Mouse (Mus musculus) MEL (cell line): ENCODE data around the gene Fmo6. TPM values are rescaled to one million over a fixed set of nuclear protein-coding genes. Genes with fewer than 3 reads are reported as not detected.

ENCODE experiments used
- DNase-seq: peaks from one replicate; pipeline ENCODE4 v3.0.0; 2011; ENCODE audit warnings: low read depth, low spot score
- H3K27ac ChIP-seq: 2 replicates; pipeline ENCODE4 v1.5.1; 2012; ENCODE audit warnings: low read depth, mild to moderate bottlenecking, control low read depth, low read length, moderate library complexity; ENCODE audit not compliant: control insufficient read depth
- H3K27me3 ChIP-seq, 2 experiments: fragments of 150-350 bp in 1 of 2; sonication (generic) in 1 of 2; 2 replicates each; pipeline ENCODE4 v1.6.1; 2012; ENCODE audit warnings: low read length in 2 of 2, mild to moderate bottlenecking in 2 of 2, improper control_type of control experiment in 1 of 2, moderate library complexity in 1 of 2; ENCODE audit not compliant: insufficient read depth in 2 of 2, control insufficient read depth in 1 of 2
- H3K36me3 ChIP-seq, 2 experiments: 2 replicates each; pipeline ENCODE4 v1.6.1; 2012 to 2014; ENCODE audit warnings: low read length in 2 of 2, improper control_type of control experiment in 1 of 2, inconsistent platforms in 1 of 2, mild to moderate bottlenecking in 1 of 2; ENCODE audit not compliant: insufficient read depth in 2 of 2, control insufficient read depth in 1 of 2
- H3K4me1 ChIP-seq, 2 experiments: fragments of 150-350 bp in 1 of 2; sonication (generic) in 1 of 2; 2 replicates each; pipeline ENCODE4 v1.6.1; 2012; ENCODE audit warnings: low read length in 2 of 2, improper control_type of control experiment in 1 of 2, mild to moderate bottlenecking in 1 of 2; ENCODE audit not compliant: insufficient read depth in 2 of 2, control insufficient read depth in 1 of 2
- H3K4me3 ChIP-seq, 2 experiments: fragments of 150-350 bp in 1 of 2; sonication (generic) in 1 of 2; 2 replicates each; pipeline ENCODE4 v1.5.1; 2012; ENCODE audit warnings: low read depth in 2 of 2, low read length in 2 of 2, mild to moderate bottlenecking in 2 of 2, moderate library complexity in 2 of 2, control low read depth in 1 of 2, improper control_type of control experiment in 1 of 2; ENCODE audit not compliant: control insufficient read depth in 1 of 2, insufficient read depth in 1 of 2
- H3K79me2 ChIP-seq: 2 replicates; pipeline ENCODE4 v1.6.1; 2012; ENCODE audit warnings: mild to moderate bottlenecking, low read length, moderate library complexity; ENCODE audit not compliant: control insufficient read depth, poor library complexity, insufficient read depth
- H3K9ac ChIP-seq: 2 replicates; pipeline ENCODE4 v1.6.1; 2012; ENCODE audit warnings: low read depth, mild to moderate bottlenecking, control low read depth, low read length, moderate library complexity; ENCODE audit not compliant: control insufficient read depth, poor library complexity, severe bottlenecking
- H3K9me3 ChIP-seq: fragments of 150-350 bp; sonication (generic); replicated peaks from 2 replicates; pipeline ENCODE4 v1.6.1; 2012; ENCODE audit warnings: mild to moderate bottlenecking, low read length, improper control_type of control experiment, moderate library complexity; ENCODE audit not compliant: insufficient read depth
- BHLHE40 ChIP-seq: IDR thresholded peaks from 2 replicates; pipeline ENCODE4 v1.6.1; 2012; ENCODE audit warnings: low read depth, mild to moderate bottlenecking, inconsistent platforms, low read length, improper control_type of control experiment, borderline replicate concordance
- CHD2 ChIP-seq: IDR thresholded peaks from 2 replicates; pipeline ENCODE4 v1.6.1; 2011; ENCODE audit warnings: low read length, improper control_type of control experiment
- CTCF ChIP-seq, 3 experiments: IDR thresholded peaks in 2 of 3; conservative IDR thresholded peaks in 1 of 3; 2 replicates each; pipeline ENCODE4 v1.5.1; 2011 to 2012; ENCODE audit warnings: low read length in 3 of 3, low read depth in 2 of 3, mild to moderate bottlenecking in 2 of 3, improper control_type of control experiment in 1 of 3, inconsistent platforms in 1 of 3, mixed read lengths in 1 of 3, moderate library complexity in 1 of 3; ENCODE audit not compliant: control insufficient read depth in 1 of 3, insufficient read depth in 1 of 3, poor library complexity in 1 of 3, severe bottlenecking in 1 of 3
- ELF1 ChIP-seq: IDR thresholded peaks from 2 replicates; pipeline ENCODE4 v1.6.1; 2014; ENCODE audit warnings: low read depth, mild to moderate bottlenecking, inconsistent platforms, low read length, improper control_type of control experiment, moderate library complexity
- ETS1 ChIP-seq: IDR thresholded peaks from 2 replicates; pipeline ENCODE4 v1.6.1; 2012; ENCODE audit warnings: low read depth, mild to moderate bottlenecking, inconsistent platforms, low read length, improper control_type of control experiment, moderate library complexity
- GATA1 ChIP-seq: IDR thresholded peaks from 2 replicates; pipeline ENCODE4 v1.6.1; 2011; ENCODE audit warnings: low read depth, low read length, improper control_type of control experiment
- JUND ChIP-seq: IDR thresholded peaks from 2 replicates; pipeline ENCODE4 v1.6.1; 2011; ENCODE audit warnings: low read depth, mild to moderate bottlenecking, improper control_type of control experiment, low read length
- KAT2A ChIP-seq: conservative IDR thresholded peaks from 2 replicates; pipeline ENCODE4 v1.6.1; 2012; ENCODE audit warnings: low read depth, low read length, improper control_type of control experiment, inconsistent platforms
- MAZ ChIP-seq: IDR thresholded peaks from 2 replicates; pipeline ENCODE4 v1.6.1; 2012; ENCODE audit warnings: low read depth, mild to moderate bottlenecking, inconsistent platforms, low read length, improper control_type of control experiment
- MYC ChIP-seq: IDR thresholded peaks from 2 replicates; pipeline ENCODE4 v1.6.1; 2011; ENCODE audit warnings: low read depth, mild to moderate bottlenecking, low read length, improper control_type of control experiment, moderate library complexity
- POLR2A ChIP-seq, 2 experiments: IDR thresholded peaks; 2 replicates each; pipeline ENCODE4 v1.6.1; 2011 to 2012; ENCODE audit warnings: low read length in 2 of 2, mild to moderate bottlenecking in 2 of 2, control low read depth in 1 of 2, improper control_type of control experiment in 1 of 2, low read depth in 1 of 2, moderate library complexity in 1 of 2; ENCODE audit not compliant: control insufficient read depth in 1 of 2, insufficient read depth in 1 of 2, poor library complexity in 1 of 2
- POLR2AphosphoS5 ChIP-seq: IDR thresholded peaks from 2 replicates; pipeline ENCODE4 v1.6.1; 2012; ENCODE audit warnings: low read depth, borderline replicate concordance, mild to moderate bottlenecking, inconsistent platforms, low read length, moderate library complexity, mixed read lengths
- TCF12 ChIP-seq: IDR thresholded peaks from 2 replicates; pipeline ENCODE4 v1.6.1; 2014; ENCODE audit warnings: low read depth, mild to moderate bottlenecking, inconsistent platforms, low read length, improper control_type of control experiment, moderate library complexity
- UBTF ChIP-seq: IDR thresholded peaks from 2 replicates; pipeline ENCODE4 v1.6.1; 2012; ENCODE audit warnings: low read depth, mild to moderate bottlenecking, inconsistent platforms, low read length, improper control_type of control experiment, moderate library complexity, borderline replicate concordance; ENCODE audit not compliant: insufficient read depth
- ZNF384 ChIP-seq: IDR thresholded peaks from 2 replicates; pipeline ENCODE4 v1.6.1; 2012; ENCODE audit warnings: low read depth, mild to moderate bottlenecking, inconsistent platforms, low read length, improper control_type of control experiment
- polyA plus RNA-seq, 2 experiments: library from polyadenylated mRNA; stranded (reverse) in 1 of 2; unstranded in 1 of 2; fragments of >175 nt in 1 of 2; fragments of >200 nt in 1 of 2; gene quantifications; 2 replicates each; pipeline versions ENCODE4 v1.2.1 to v1.2.4; 2012; ENCODE audit warnings: low replicate concordance in 2 of 2, low read depth in 1 of 2; ENCODE audit not compliant: insufficient read length in 2 of 2, insufficient read depth in 1 of 2, missing spikeins in 1 of 2
- total RNA-seq: library from RNA; depleted of rRNA; stranded (reverse); fragments of 300-350 nt; gene quantifications from 2 replicates; pipeline ENCODE4 v1.2.3, GENCODE M21; 2012; rRNA removed

Gene Fmo6
- total and polyA plus RNA-seq, 3 experiments = not detected

GRCm38 (mm10) chr1:162870978-162871377 is 66.3 kb downstream of the Fmo6 start:
- no peaks in the 10 kb centered on the region for H3K4me1 ChIP-seq
- no peaks in the 10 kb centered on the region for H3K9me3 ChIP-seq
- H3K27ac ChIP-seq = no peak overlapping the region
- H3K79me2 ChIP-seq = no peaks in the 10 kb centered on the region
- DNase-seq = no peak
- no peak overlapping the region for H3K4me3 ChIP-seq
- TF ChIP-seq ELF1 = no peak
- no peak for TF ChIP-seq KAT2A
- TF ChIP-seq POLR2AphosphoS5 = no peak
- TF ChIP-seq BHLHE40 = no peak
- TF ChIP-seq ETS1 = no peak
- no peak for TF ChIP-seq TCF12
- TF ChIP-seq ZNF384 = no peak
- no peak for TF ChIP-seq CTCF (IDR thresholded peaks at IDR 0.05 in 2 of 3, conservative IDR thresholded peaks at IDR 0.05 in 1 of 3; ENCODE audit: control insufficient read depth in 1 of 3, insufficient read depth in 1 of 3, low read depth in 2 of 3, low read length in 3 of 3, poor library complexity in 1 of 3, severe bottlenecking in 1 of 3)
- TF ChIP-seq UBTF = no peak
- TF ChIP-seq MAZ = no peak
- no peak for TF ChIP-seq GATA1
- H3K9ac ChIP-seq = no peak overlapping the region
- H3K36me3 ChIP-seq = no peaks in the 10 kb centered on the region
- no peaks in the 10 kb centered on the region for H3K27me3 ChIP-seq

- H3K4me3 ChIP-seq = no peak overlapping the region
- no peak overlapping the region for H3K9ac ChIP-seq
- no peak overlapping the region for H3K27ac ChIP-seq
- DNase-seq = peak; percentile 8
- H3K9me3 ChIP-seq = no peaks in the 10 kb centered on the region
- no peaks in the 10 kb centered on the region for H3K79me2 ChIP-seq
- no peaks in the 10 kb centered on the region for H3K4me1 ChIP-seq
- H3K36me3 ChIP-seq = no peaks in the 10 kb centered on the region
- no peaks in the 10 kb centered on the region for H3K27me3 ChIP-seq
- TF ChIP-seq POLR2A (IDR thresholded peaks at IDR 0.05; ENCODE audit: control insufficient read depth in 1 of 2, insufficient read depth in 1 of 2, low read depth in 1 of 2, low read length in 2 of 2, poor library complexity in 1 of 2) = no peak
- no peak for TF ChIP-seq MYC
- TF ChIP-seq CTCF (IDR thresholded peaks at IDR 0.05 in 2 of 3, conservative IDR thresholded peaks at IDR 0.05 in 1 of 3; ENCODE audit: control insufficient read depth in 1 of 3, insufficient read depth in 1 of 3, low read depth in 2 of 3, low read length in 3 of 3, poor library complexity in 1 of 3, severe bottlenecking in 1 of 3) = no peak
- TF ChIP-seq CHD2 = no peak
- no peak for TF ChIP-seq JUND
- TF ChIP-seq, all 39 proteins: peak for 0
Measured at GRCm38 (mm10) chr1:162867396-162867795, 69.9 kb downstream of the Fmo6 start.

Other genes with a start within 250 kb of the Fmo6 start
- gene Prrc2c, start 197.0 kb downstream of the Fmo6 start, total RNA-seq = 55.5 and 67.7 TPM in 2 replicates
- gene Prrc2c, start 197.0 kb downstream of the Fmo6 start, polyA plus RNA-seq = 100 to 1,000 TPM; 142 to 343 TPM
- not detected in 2 replicates for gene Fmo4, start 123.5 kb downstream of the Fmo6 start, total RNA-seq
- not detected for gene Fmo4, start 123.5 kb downstream of the Fmo6 start, polyA plus RNA-seq
- 1.8 and 1.9 TPM in 2 replicates for gene Fmo1, start 70.9 kb downstream of the Fmo6 start, total RNA-seq
- not detected for gene Fmo1, start 70.9 kb downstream of the Fmo6 start, polyA plus RNA-seq
- not detected in 2 replicates for gene Fmo2, start 38.8 kb downstream of the Fmo6 start, total RNA-seq
- gene Fmo2, start 38.8 kb downstream of the Fmo6 start, polyA plus RNA-seq = not detected
- not detected in 2 replicates for gene Fmo3, start 47.0 kb upstream of the Fmo6 start, total RNA-seq
- not detected for gene Fmo3, start 47.0 kb upstream of the Fmo6 start, polyA plus RNA-seq
- gene Mroh9, start 148.2 kb upstream of the Fmo6 start, total RNA-seq = not detected in 2 replicates
- gene Mroh9, start 148.2 kb upstream of the Fmo6 start, polyA plus RNA-seq = not detected